Mouse (Mus musculus): ENCODE results near the gene Tom1l2. TPM values are rescaled to one million over a fixed set of nuclear protein-coding genes. Genes with fewer than 3 reads are reported as not detected.

The Tom1l2 gene
- total and polyA plus RNA-seq, 2 experiments from 2014 or later, result 49.4 to 120 TPM

DNA sequence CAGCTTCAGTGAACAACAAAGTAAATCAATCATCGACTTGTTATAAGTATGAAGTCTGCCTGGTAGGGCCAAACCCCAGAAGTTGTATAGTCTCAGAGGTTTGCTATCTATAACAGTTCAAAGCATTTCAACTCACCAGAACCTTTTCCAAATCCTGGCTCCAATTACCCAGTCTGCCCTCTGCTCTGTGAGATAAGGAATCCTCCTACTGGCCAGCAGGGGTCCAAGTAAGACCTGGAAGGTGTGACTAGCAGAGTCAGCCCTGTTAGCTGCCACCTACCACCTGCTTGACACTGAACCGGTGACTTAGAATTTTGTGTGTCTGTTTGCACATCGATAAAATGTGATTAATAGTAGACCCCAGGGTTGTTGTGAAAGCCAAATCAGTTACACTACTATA is 14.6 kb upstream of the Tom1l2 start:
- ATAC-seq (ENCODE audit: low FRiP score) (no peak), DNase-seq (ENCODE audit: low spot score) (no peak)
- H3K4me1 ChIP-seq (ENCODE audit: insufficient read depth, low read length), result no peaks in the 10 kb centered on the region
- no peak overlapping the region for H3K4me2 ChIP-seq (ENCODE audit: low read depth, low read length, poor library complexity, severe bottlenecking)
- 82% methylated on average over 3 of the region's 3 CpGs for WGBS
- no peak overlapping the region for H3K9ac ChIP-seq (replicated peaks; ENCODE audit: low read length, poor library complexity, severe bottlenecking)
- no peaks in the 10 kb centered on the region for H3K36me3 ChIP-seq (ENCODE audit: insufficient read depth, low read length)
- no peaks in the 10 kb centered on the region for H3K27me3 ChIP-seq (ENCODE audit: insufficient read depth, low read length)
- no peak overlapping the region for H3K27ac ChIP-seq (ENCODE audit: low read depth, low read length)
- no peaks in the 10 kb centered on the region for H3K9me3 ChIP-seq (ENCODE audit: low read length)
- H3K4me3 ChIP-seq (ENCODE audit: low read depth, low read length), result no peak overlapping the region
- TF ChIP-seq CTCF (IDR thresholded peaks at IDR 0.05), result peak; percentile 36

DNA sequence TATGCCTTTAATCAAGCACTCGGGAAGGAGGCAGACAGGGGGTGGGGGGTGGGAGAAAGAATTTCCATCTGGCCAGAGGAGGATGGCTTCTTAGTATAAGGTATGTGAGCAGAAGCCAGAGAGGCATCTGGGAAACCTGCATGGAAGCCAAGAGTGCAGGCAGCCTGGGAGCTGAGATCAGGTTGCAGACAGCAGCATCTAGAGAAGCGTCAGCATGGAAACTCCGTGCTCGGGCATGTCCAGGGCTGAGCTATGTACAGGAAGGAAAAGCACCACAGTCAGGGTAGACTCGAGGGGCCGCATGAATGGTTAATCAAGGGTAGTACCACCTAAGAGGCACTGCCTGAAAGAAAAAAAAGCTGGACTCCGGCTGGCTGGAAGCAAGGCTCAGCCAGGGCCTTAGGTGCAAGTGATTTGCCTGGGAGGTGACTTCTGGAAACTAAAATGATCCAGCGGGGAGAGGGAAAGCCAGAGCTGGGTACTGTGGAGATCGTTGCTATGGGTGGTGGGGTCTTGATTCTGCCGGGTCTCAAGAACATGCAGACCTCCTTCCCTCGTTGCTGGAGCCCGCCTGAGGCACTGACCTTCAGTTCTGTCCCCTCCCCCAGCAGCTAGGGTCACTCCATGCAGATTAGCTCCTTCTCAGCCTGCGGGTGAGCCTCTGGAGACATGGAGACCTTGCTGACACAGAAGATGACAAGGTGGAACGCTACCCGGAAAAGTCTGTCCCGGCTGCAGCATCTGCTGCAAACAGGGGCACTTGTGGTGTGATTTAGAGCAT is 13.7 kb upstream of the Tom1l2 start:
- Histone ChIP-seq H3K27me3 (ENCODE audit: insufficient read depth, low read length) (no peaks in the 10 kb centered on the region), H3K36me3 (ENCODE audit: insufficient read depth, low read length) (no peaks in the 10 kb centered on the region), H3K4me1 (ENCODE audit: insufficient read depth, low read length) (no peaks in the 10 kb centered on the region), H3K9me3 (ENCODE audit: low read length) (no peaks in the 10 kb centered on the region), H3K27ac (ENCODE audit: low read depth, low read length) (no peak overlapping the region), H3K4me2 (ENCODE audit: low read depth, low read length, poor library complexity, severe bottlenecking) (no peak overlapping the region), H3K4me3 (ENCODE audit: low read depth, low read length) (no peak overlapping the region), H3K9ac (replicated peaks; ENCODE audit: low read length, poor library complexity, severe bottlenecking) (no peak overlapping the region)
- DNase-seq (ENCODE audit: low spot score) (no peak), ATAC-seq (ENCODE audit: low FRiP score) (no peak)
- no peak for TF ChIP-seq CTCF (IDR thresholded peaks at IDR 0.05)
- 45% methylated on average over 16 of the region's 16 CpGs for WGBS

- WGBS, result 75% methylated on average over 5 of the region's 5 CpGs
- TF ChIP-seq CTCF (IDR thresholded peaks at IDR 0.05), result no peak
- ATAC-seq (ENCODE audit: low FRiP score) (no peak), DNase-seq (ENCODE audit: low spot score) (no peak)
- Histone ChIP-seq H3K27ac (ENCODE audit: low read depth, low read length) (no peak overlapping the region), H3K4me1 (ENCODE audit: insufficient read depth, low read length) (no peaks in the 10 kb centered on the region), H3K9ac (replicated peaks; ENCODE audit: low read length, poor library complexity, severe bottlenecking) (no peak overlapping the region), H3K4me2 (ENCODE audit: low read depth, low read length, poor library complexity, severe bottlenecking) (no peak overlapping the region), H3K27me3 (ENCODE audit: insufficient read depth, low read length) (no peaks in the 10 kb centered on the region), H3K9me3 (ENCODE audit: low read length) (no peaks in the 10 kb centered on the region), H3K36me3 (ENCODE audit: insufficient read depth, low read length) (no peaks in the 10 kb centered on the region), H3K4me3 (ENCODE audit: low read depth, low read length) (no peak overlapping the region)
These were observed 8.0 kb upstream of the Tom1l2 start for GRCm38 (mm10) chr11:60360631-60361201.

DNA sequence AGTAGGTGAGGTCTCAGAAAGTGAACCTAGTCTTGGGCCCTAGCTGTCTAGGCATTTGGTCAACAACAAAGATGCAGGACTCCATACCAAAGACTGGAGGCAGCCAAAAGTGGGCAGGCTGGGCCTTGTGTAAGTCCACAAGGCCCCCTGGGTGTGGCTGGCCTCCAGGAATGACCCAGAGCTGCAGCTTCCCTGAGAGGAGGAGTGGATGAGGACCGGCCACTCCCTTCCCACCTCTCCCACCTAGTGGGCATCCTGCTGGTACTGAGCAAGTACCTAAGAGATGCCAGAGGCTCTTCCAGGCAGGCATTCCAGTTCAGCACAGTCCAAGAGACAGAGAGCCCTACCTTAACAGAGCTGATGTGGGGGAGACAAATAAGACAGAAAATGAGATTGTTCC is 7.2 kb upstream of the Tom1l2 start:
- no peaks in the 10 kb centered on the region for H3K4me1 ChIP-seq (ENCODE audit: insufficient read depth, low read length)
- no peaks in the 10 kb centered on the region for H3K36me3 ChIP-seq (ENCODE audit: insufficient read depth, low read length)
- H3K27ac ChIP-seq (ENCODE audit: low read depth, low read length), result no peak overlapping the region
- DNase-seq (ENCODE audit: low spot score), result no peak
- no peaks in the 10 kb centered on the region for H3K9me3 ChIP-seq (ENCODE audit: low read length)
- H3K4me3 ChIP-seq (ENCODE audit: low read depth, low read length), result no peak overlapping the region
- no peak for ATAC-seq (ENCODE audit: low FRiP score)
- no peak overlapping the region for H3K4me2 ChIP-seq (ENCODE audit: low read depth, low read length, poor library complexity, severe bottlenecking)
- WGBS, result 81% methylated on average over 1 of the region's 1 CpGs
- no peak for TF ChIP-seq CTCF (IDR thresholded peaks at IDR 0.05)
- H3K27me3 ChIP-seq (ENCODE audit: insufficient read depth, low read length), result no peaks in the 10 kb centered on the region
- H3K9ac ChIP-seq (replicated peaks; ENCODE audit: low read length, poor library complexity, severe bottlenecking), result no peak overlapping the region

- Histone ChIP-seq H3K4me1 (ENCODE audit: insufficient read depth, low read length) (no peaks in the 10 kb centered on the region), H3K9me3 (ENCODE audit: low read length) (no peaks in the 10 kb centered on the region), H3K27ac (ENCODE audit: low read depth, low read length) (no peak overlapping the region), H3K36me3 (ENCODE audit: insufficient read depth, low read length) (no peaks in the 10 kb centered on the region), H3K4me3 (ENCODE audit: low read depth, low read length) (no peak overlapping the region), H3K4me2 (ENCODE audit: low read depth, low read length, poor library complexity, severe bottlenecking) (no peak overlapping the region), H3K27me3 (ENCODE audit: insufficient read depth, low read length) (no peaks in the 10 kb centered on the region), H3K9ac (replicated peaks; ENCODE audit: low read length, poor library complexity, severe bottlenecking) (no peak overlapping the region)
- WGBS, result 77% methylated on average over 5 of the region's 5 CpGs
- TF ChIP-seq CTCF (IDR thresholded peaks at IDR 0.05), result no peak
- DNase-seq (ENCODE audit: low spot score) (no peak), ATAC-seq (ENCODE audit: low FRiP score) (no peak)
These were observed 6.4 kb upstream of the Tom1l2 start for GRCm38 (mm10) chr11:60359138-60359537.

GRCm38 (mm10) chr11:60358548-60358947 is 5.8 kb upstream of the Tom1l2 start:
- WGBS, result 82% methylated on average over 7 of the region's 7 CpGs
- no peaks in the 10 kb centered on the region for H3K36me3 ChIP-seq (ENCODE audit: insufficient read depth, low read length)
- no peak for DNase-seq (ENCODE audit: low spot score)
- no peak overlapping the region for H3K4me2 ChIP-seq (ENCODE audit: low read depth, low read length, poor library complexity, severe bottlenecking)
- no peaks in the 10 kb centered on the region for H3K9me3 ChIP-seq (ENCODE audit: low read length)
- H3K27ac ChIP-seq (ENCODE audit: low read depth, low read length), result no peak overlapping the region
- no peaks in the 10 kb centered on the region for H3K4me1 ChIP-seq (ENCODE audit: insufficient read depth, low read length)
- no peaks in the 10 kb centered on the region for H3K27me3 ChIP-seq (ENCODE audit: insufficient read depth, low read length)
- H3K9ac ChIP-seq (replicated peaks; ENCODE audit: low read length, poor library complexity, severe bottlenecking), result no peak overlapping the region
- ATAC-seq (ENCODE audit: low FRiP score), result no peak
- no peak overlapping the region for H3K4me3 ChIP-seq (ENCODE audit: low read depth, low read length)
- TF ChIP-seq CTCF (IDR thresholded peaks at IDR 0.05), result no peak

Measured in midbrain, postnatal 0 days (tissue).